Mouse (Mus musculus) megakaryocyte, embryonic 14.5 days (primary cell): ENCODE results near the gene Zbtb16.

Experiments used
- FLI1 ChIP-seq: IDR thresholded peaks from 2 replicates; pipeline ENCODE4 v1.6.1; 2012; ENCODE audit warnings: low read length, inconsistent platforms, mixed read lengths
- GATA1 ChIP-seq: IDR thresholded peaks from 3 replicates; pipeline ENCODE4 v1.6.1; 2012; ENCODE audit warnings: mixed read lengths, low read length, inconsistent platforms, borderline replicate concordance

- no peak for TF ChIP-seq GATA1
- no peak for TF ChIP-seq FLI1
These were observed 229.9 kb downstream of the Zbtb16 start for GRCm38 (mm10) chr9:48606171-48606570.
